Mouse (Mus musculus): ENCODE measurements at regions not wholly inside any gene's neighbourhood (a gene's known extent, or its start where the extent isn't known, plus 50 kb on each side); places are given as distances from the start of the nearest gene placed in this dataset.

- H3K4me1 ChIP-seq (ENCODE audit: control insufficient read depth, insufficient read depth, insufficient read length, low read length) = no peaks in the 10 kb centered on the region
- H3K4me3 ChIP-seq (ENCODE audit: insufficient read depth, low read depth, low read length) = no peak overlapping the region; the same call in 1 of the 2 replicates
- H3K27ac ChIP-seq (replicated peaks; ENCODE audit: low read depth, low read length) = no peak overlapping the region
These were observed 74.0 kb downstream of the Rhcg start for GRCm38 (mm10) chr7:79543231-79544071.

GRCm38 (mm10) chr7:79542379-79543015 is 75.0 kb downstream of the Rhcg start:
- Histone ChIP-seq H3K4me3 (ENCODE audit: insufficient read depth, low read depth, low read length) (no peak overlapping the region), H3K4me1 (ENCODE audit: control insufficient read depth, insufficient read depth, insufficient read length, low read length) (no peaks in the 10 kb centered on the region), H3K27ac (replicated peaks; ENCODE audit: low read depth, low read length) (no peak overlapping the region)

GRCm38 (mm10) chr7:79540246-79540645 is 74.1 kb upstream of the Polg start:
- Histone ChIP-seq H3K27ac (replicated peaks; ENCODE audit: low read depth, low read length) (no peak overlapping the region), H3K4me3 (ENCODE audit: insufficient read depth, low read depth, low read length) (no peak overlapping the region), H3K4me1 (ENCODE audit: control insufficient read depth, insufficient read depth, insufficient read length, low read length) (no peaks in the 10 kb centered on the region)

GRCm38 (mm10) chr7:79539426-79539825 is 73.3 kb upstream of the Polg start:
- no peak overlapping the region for H3K4me3 ChIP-seq (ENCODE audit: insufficient read depth, low read depth, low read length)
- H3K4me1 ChIP-seq (ENCODE audit: control insufficient read depth, insufficient read depth, insufficient read length, low read length) = no peaks in the 10 kb centered on the region
- H3K27ac ChIP-seq (replicated peaks; ENCODE audit: low read depth, low read length) = no peak overlapping the region

GRCm38 (mm10) chr7:79536157-79536641 is 70.0 kb upstream of the Polg start:
- Histone ChIP-seq H3K27ac (replicated peaks; ENCODE audit: low read depth, low read length) (no peak overlapping the region), H3K4me3 (ENCODE audit: insufficient read depth, low read depth, low read length) (0 out of 2 replicates have a peak overlapping the region, but pooled peaks have one; percentile 15), H3K4me1 (ENCODE audit: control insufficient read depth, insufficient read depth, insufficient read length, low read length) (no peaks in the 10 kb centered on the region)

- peak overlapping the region; percentile 13; the same call in 1 of the 2 replicates for H3K4me3 ChIP-seq (ENCODE audit: insufficient read depth, low read depth, low read length)
- no peaks in the 10 kb centered on the region for H3K4me1 ChIP-seq (ENCODE audit: control insufficient read depth, insufficient read depth, insufficient read length, low read length)
- H3K27ac ChIP-seq (replicated peaks; ENCODE audit: low read depth, low read length) = no peak overlapping the region
These were observed 69.3 kb upstream of the Polg start for GRCm38 (mm10) chr7:79535251-79536111.

GRCm38 (mm10) chr7:79534819-79535218 is 68.7 kb upstream of the Polg start:
- H3K4me1 ChIP-seq (ENCODE audit: control insufficient read depth, insufficient read depth, insufficient read length, low read length) = no peaks in the 10 kb centered on the region
- no peak overlapping the region for H3K27ac ChIP-seq (replicated peaks; ENCODE audit: low read depth, low read length)
- no peak overlapping the region for H3K4me3 ChIP-seq (ENCODE audit: insufficient read depth, low read depth, low read length)

- no peak overlapping the region for H3K27ac ChIP-seq (replicated peaks; ENCODE audit: low read depth, low read length)
- H3K4me1 ChIP-seq (ENCODE audit: control insufficient read depth, insufficient read depth, insufficient read length, low read length) = no peaks in the 10 kb centered on the region
- no peak overlapping the region for H3K4me3 ChIP-seq (ENCODE audit: insufficient read depth, low read depth, low read length)
These were observed 68.2 kb upstream of the Polg start for GRCm38 (mm10) chr7:79534381-79534780.

GRCm38 (mm10) chr7:79532626-79533140 is 66.5 kb upstream of the Polg start:
- no peaks in the 10 kb centered on the region for H3K4me1 ChIP-seq (ENCODE audit: control insufficient read depth, insufficient read depth, insufficient read length, low read length)
- H3K27ac ChIP-seq (replicated peaks; ENCODE audit: low read depth, low read length) = no peak overlapping the region
- no peak overlapping the region for H3K4me3 ChIP-seq (ENCODE audit: insufficient read depth, low read depth, low read length)

- Histone ChIP-seq H3K4me1 (ENCODE audit: control insufficient read depth, insufficient read depth, insufficient read length, low read length) (no peaks in the 10 kb centered on the region), H3K4me3 (ENCODE audit: insufficient read depth, low read depth, low read length) (no peak overlapping the region), H3K27ac (replicated peaks; ENCODE audit: low read depth, low read length) (no peak overlapping the region)
These were observed 65.6 kb upstream of the Polg start for GRCm38 (mm10) chr7:79531551-79532356.

GRCm38 (mm10) chr7:79531142-79531541 is 65.0 kb upstream of the Polg start:
- no peak overlapping the region for H3K4me3 ChIP-seq (ENCODE audit: insufficient read depth, low read depth, low read length)
- H3K27ac ChIP-seq (replicated peaks; ENCODE audit: low read depth, low read length) = no peak overlapping the region

GRCm38 (mm10) chr7:79529480-79529879 is 63.3 kb upstream of the Polg start:
- Histone ChIP-seq H3K4me3 (ENCODE audit: insufficient read depth, low read depth, low read length) (no peak overlapping the region), H3K4me1 (ENCODE audit: control insufficient read depth, insufficient read depth, insufficient read length, low read length) (no peaks in the 10 kb centered on the region), H3K27ac (replicated peaks; ENCODE audit: low read depth, low read length) (no peak overlapping the region)

More at GRCm38 (mm10) chr7:79531142-79531541, 65.0 kb upstream of the Polg start:
- no peaks in the 10 kb centered on the region for H3K4me1 ChIP-seq (ENCODE audit: control insufficient read depth, insufficient read depth, insufficient read length, low read length)

GRCm38 (mm10) chr7:79527984-79528383 is 61.8 kb upstream of the Polg start:
- Histone ChIP-seq H3K4me3 (ENCODE audit: insufficient read depth, low read depth, low read length) (no peak overlapping the region), H3K4me1 (ENCODE audit: control insufficient read depth, insufficient read depth, insufficient read length, low read length) (no peaks in the 10 kb centered on the region), H3K27ac (replicated peaks; ENCODE audit: low read depth, low read length) (no peak overlapping the region)
